ENCODE assay signal across 8 mouse cellular contexts in the genomic region with DNA sequence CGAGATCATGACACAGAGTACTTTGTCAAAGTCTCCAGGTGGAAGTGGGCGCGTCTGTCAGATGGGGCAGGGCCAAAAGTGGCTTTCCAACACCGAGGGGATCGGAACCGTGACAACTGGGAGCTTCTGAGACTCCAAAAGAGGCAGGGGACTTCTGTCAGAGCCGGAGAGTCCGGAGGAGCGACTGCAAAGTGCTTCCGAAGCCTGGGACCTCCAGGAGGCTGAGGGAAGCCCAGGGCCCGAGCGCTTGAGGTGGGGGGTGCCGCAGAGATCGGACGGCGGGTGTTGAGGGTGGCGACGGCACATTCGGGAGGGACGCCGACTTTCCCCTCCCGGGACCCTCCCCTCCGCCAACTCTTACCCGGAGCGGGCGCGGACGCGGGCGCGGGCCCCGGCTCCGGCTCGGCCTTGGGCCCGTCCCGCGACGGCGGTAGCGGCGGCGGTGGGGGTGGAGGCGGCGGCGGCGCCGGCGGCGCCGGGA. TPM values are rescaled to one million over a fixed set of nuclear protein-coding genes. Genes with fewer than 3 reads are reported as not detected.
DNase-seq lines count a peak whose midpoint lies in the region; ATAC-seq lines count a peak whose summit lies in the region.

No protein-coding gene starts in this region.

- peak overlapping the region; percentile 97 for H3K9ac ChIP-seq in embryonic facial prominence, embryonic 11.5 days (replicated peaks; ENCODE audit: low read length)
- H3K9ac ChIP-seq in midbrain, embryonic 14.5 days (replicated peaks; ENCODE audit: low read length) = peak overlapping the region; percentile 99

- H3K27ac ChIP-seq in embryonic facial prominence, embryonic 11.5 days (replicated peaks; ENCODE audit: low read depth, low read length) = peak overlapping the region; percentile 67
- H3K27ac ChIP-seq in midbrain, embryonic 14.5 days (replicated peaks; ENCODE audit: low read depth, low read length) = peak overlapping the region; percentile 86

- no peaks in the 10 kb centered on the region for H3K9me3 ChIP-seq in embryonic facial prominence, embryonic 11.5 days (replicated peaks; ENCODE audit: control insufficient read depth, low read length)
- no peaks in the 10 kb centered on the region for H3K9me3 ChIP-seq in midbrain, embryonic 14.5 days (ENCODE audit: control insufficient read depth, low read length)

- no peak for DNase-seq in frontal cortex, adult 2 months (ENCODE audit: extremely low spot score in 1 of 2, low spot score in 1 of 2)
- DNase-seq in B cell, adult 2 months = peak; percentile 12 to 22
- no peak for DNase-seq in embryonic facial prominence, embryonic 11.5 days (ENCODE audit: low spot score)
- peak; percentile 41 for DNase-seq in midbrain, embryonic 14.5 days
- no peak for DNase-seq in gastrocnemius, postnatal 14 days

- intact Hi-C loops in gastrocnemius, postnatal 14 days (cut with DNase I; ENCODE audit: low total_unique reads) = no loop called here

- peak overlapping the region; percentile 72 for H3K4me2 ChIP-seq in embryonic facial prominence, embryonic 11.5 days (ENCODE audit: low read depth, low read length)
- H3K4me2 ChIP-seq in midbrain, embryonic 14.5 days (ENCODE audit: low read length) = peak overlapping the region; percentile 87

- ATAC-seq in frontal cortex, adult (ENCODE audit: low TSS enrichment) = peak; percentile 11
- 0 out of 2 replicates have a peak, but pooled peaks have one; percentile 7 for ATAC-seq in embryonic facial prominence, embryonic 11.5 days (replicated peaks; ENCODE audit: insufficient number of reproducible peaks, low FRiP score, low TSS enrichment, low read depth)
- peak; percentile 22 for ATAC-seq in inflammation-experienced regulatory T-cells, adult 6 months
- peak; percentile 61 for ATAC-seq in midbrain, embryonic 14.5 days (ENCODE audit: low FRiP score, low TSS enrichment)
- no peak for ATAC-seq in monocyte, adult 5-6 weeks (replicated peaks; ENCODE audit: insufficient number of reproducible peaks, low FRiP score, low TSS enrichment, poor library complexity, severe bottlenecking)

- H3K4me1 ChIP-seq in embryonic facial prominence, embryonic 11.5 days (ENCODE audit: control insufficient read depth, insufficient read depth, low read length) = 0 out of 2 replicates have a peak, but pooled peaks cover 4% of the 10 kb centered on the region
- H3K4me1 ChIP-seq in midbrain, embryonic 14.5 days (ENCODE audit: control insufficient read depth, insufficient read depth, low read length) = peaks cover 14% of the 10 kb centered on the region

- peaks cover 14% of the 10 kb centered on the region for H3K36me3 ChIP-seq in embryonic facial prominence, embryonic 11.5 days (replicated peaks; ENCODE audit: control insufficient read depth, insufficient read depth, low read depth, low read length)
- H3K36me3 ChIP-seq in midbrain, embryonic 14.5 days (ENCODE audit: control insufficient read depth, insufficient read depth, low read length) = peaks cover 50% of the 10 kb centered on the region

- WGBS in embryonic facial prominence, embryonic 11.5 days = 0% methylated on average over 26 of the region's 50 CpGs
- WGBS in midbrain, embryonic 14.5 days = 0% methylated on average over 44 of the region's 50 CpGs

- H3K4me3 ChIP-seq in embryonic facial prominence, embryonic 11.5 days (ENCODE audit: low read depth, low read length) = peak overlapping the region; percentile 95
- H3K4me3 ChIP-seq in midbrain, embryonic 14.5 days (replicated peaks; ENCODE audit: low read depth, low read length) = peak overlapping the region; percentile 92

- no peaks in the 10 kb centered on the region for H3K27me3 ChIP-seq in embryonic facial prominence, embryonic 11.5 days (ENCODE audit: control insufficient read depth, insufficient read depth, low read length)
- H3K27me3 ChIP-seq in midbrain, embryonic 14.5 days (ENCODE audit: control insufficient read depth, insufficient read depth, low read length) = no peaks in the 10 kb centered on the region

RNA-seq across cellular contexts. Expression of a gene that starts 13.5 kb away (rescaled TPM):
- 347 and 400 TPM in 2 replicates for polyA plus RNA-seq in frontal cortex, adult 2 months (2012; rRNA removed)
- polyA plus RNA-seq in embryonic facial prominence, embryonic 11.5 days (2014; fragmentation: Nextera tagmentation; extraction: Ambion mirVana) = 44.3 and 56.2 TPM in 2 replicates
- polyA plus RNA-seq in inflammation-experienced regulatory T-cells, adult 6 months (2017; shearing (Covaris generic)) = 10 to 100 TPM; 31.9 to 78.6 (median 57.6) TPM
- polyA plus RNA-seq in midbrain, embryonic 14.5 days (2014; fragmentation: Nextera tagmentation; extraction: Ambion mirVana) = 115 and 122 TPM in 2 replicates
- 111 to 195 TPM (median 157 TPM) in 3 replicates for total RNA-seq in monocyte, adult 5-6 weeks (2017)
- 10 to 100 TPM; 20.8 to 28.0 TPM for total RNA-seq in gastrocnemius, postnatal 14 days (2021)

RNA-seq across cellular contexts. Expression of a gene that starts 25.4 kb away (rescaled TPM):
- 38.6 and 41.4 TPM in 2 replicates for polyA plus RNA-seq in frontal cortex, adult 2 months (2012; rRNA removed)
- polyA plus RNA-seq in embryonic facial prominence, embryonic 11.5 days (2014; fragmentation: Nextera tagmentation; extraction: Ambion mirVana) = 27.5 and 31.9 TPM in 2 replicates
- 10 to 100 TPM in 2 of 3 experiments, 1 to 10 TPM in 1; 9.5 to 14.6 (median 11.6) TPM for polyA plus RNA-seq in inflammation-experienced regulatory T-cells, adult 6 months (2017; shearing (Covaris generic))
- 40.8 and 59.2 TPM in 2 replicates for polyA plus RNA-seq in midbrain, embryonic 14.5 days (2014; fragmentation: Nextera tagmentation; extraction: Ambion mirVana)
- total RNA-seq in monocyte, adult 5-6 weeks (2017) = 3.1 to 11.8 TPM (median 6.5 TPM) in 3 replicates
- total RNA-seq in gastrocnemius, postnatal 14 days (2021) = 10 to 100 TPM; 14.3 to 15.3 TPM

RNA-seq across cellular contexts. Expression of a gene that starts 39.5 kb away (rescaled TPM):
- polyA plus RNA-seq in frontal cortex, adult 2 months (2012; rRNA removed) = 2.8 and 5.4 TPM in 2 replicates
- polyA plus RNA-seq in embryonic facial prominence, embryonic 11.5 days (2014; fragmentation: Nextera tagmentation; extraction: Ambion mirVana) = 0.63 and 0.77 TPM in 2 replicates
- polyA plus RNA-seq in inflammation-experienced regulatory T-cells, adult 6 months (2017; shearing (Covaris generic)) = 100 to 1,000 TPM; 109 to 139 (median 109) TPM
- polyA plus RNA-seq in midbrain, embryonic 14.5 days (2014; fragmentation: Nextera tagmentation; extraction: Ambion mirVana) = 0.39 and 0.50 TPM in 2 replicates
- total RNA-seq in monocyte, adult 5-6 weeks (2017) = 48.3 to 120 TPM (median 73.9 TPM) in 3 replicates
- total RNA-seq in gastrocnemius, postnatal 14 days (2021) = under 1 TPM in 1 of 2 experiments, not detected in 1; 0.14 TPM

RNA-seq across cellular contexts. Expression of a gene that starts 42.8 kb away (rescaled TPM):
- polyA plus RNA-seq in frontal cortex, adult 2 months (2012; rRNA removed) = 111 and 119 TPM in 2 replicates
- polyA plus RNA-seq in embryonic facial prominence, embryonic 11.5 days (2014; fragmentation: Nextera tagmentation; extraction: Ambion mirVana) = 53.4 and 53.9 TPM in 2 replicates
- 100 to 1,000 TPM; 122 to 190 (median 146) TPM for polyA plus RNA-seq in inflammation-experienced regulatory T-cells, adult 6 months (2017; shearing (Covaris generic))
- polyA plus RNA-seq in midbrain, embryonic 14.5 days (2014; fragmentation: Nextera tagmentation; extraction: Ambion mirVana) = 51.6 and 56.0 TPM in 2 replicates
- 203 to 241 TPM (median 213 TPM) in 3 replicates for total RNA-seq in monocyte, adult 5-6 weeks (2017)
- 10 to 100 TPM; 29.3 to 30.5 TPM for total RNA-seq in gastrocnemius, postnatal 14 days (2021)

Comparison
In these comparisons a context has a peak if more than half of its experiments do, and no peak if none do; other contexts are left out.
1. DNase-seq: peak in B cell, adult 2 months (2 of 2) and midbrain, embryonic 14.5 days (single experiment); none in frontal cortex, adult 2 months (0 of 2), embryonic facial prominence, embryonic 11.5 days (single experiment) and gastrocnemius, postnatal 14 days (single experiment).
2. RNA of a gene that starts 39.5 kb away (polyA plus RNA-seq): 109 to 139 TPM in inflammation-experienced regulatory T-cells, adult 6 months; 2.8 to 5.4 TPM in frontal cortex, adult 2 months, 0.63 to 0.77 TPM in embryonic facial prominence, embryonic 11.5 days and 0.39 to 0.50 TPM in midbrain, embryonic 14.5 days; every median in the first group is over 10 times any median in the second.